Mouse (Mus musculus) embryonic facial prominence, embryonic 12.5 days (tissue): Measurements from ENCODE around the gene Pex16. TPM values are rescaled to one million over a fixed set of nuclear protein-coding genes. Genes with fewer than 3 reads are reported as not detected.

Source experiments
- ATAC-seq: fragments of 200-750 bp; cut with Nextera tagmentation; 2 replicates; pipeline ENCODE4 v1.8.0; 2017; ENCODE audit not compliant: insufficient number of reproducible peaks, insufficient read depth, low FRiP score, low TSS enrichment
- H3K27ac ChIP-seq: fragments of 300-500 bp; sonication (generic); 2 replicates; pipeline ENCODE4 v1.5.1; 2016; ENCODE audit warnings: mild to moderate bottlenecking
- H3K27me3 ChIP-seq: fragments of 300-500 bp; sonication (generic); 2 replicates; pipeline ENCODE4 v1.6.1; 2016; ENCODE audit warnings: mild to moderate bottlenecking, moderate library complexity
- H3K36me3 ChIP-seq: fragments of 300-500 bp; sonication (generic); 2 replicates; pipeline ENCODE4 v1.6.1; 2016; ENCODE audit warnings: mild to moderate bottlenecking
- H3K4me1 ChIP-seq: fragments of 300-500 bp; sonication (generic); 2 replicates; pipeline ENCODE4 v1.6.1; 2016
- H3K4me2 ChIP-seq: fragments of 300-500 bp; sonication (generic); replicated peaks from 2 replicates; pipeline ENCODE4 v1.6.1; 2016; ENCODE audit warnings: mild to moderate bottlenecking, moderate library complexity
- H3K4me3 ChIP-seq: fragments of 300-500 bp; sonication (generic); 2 replicates; pipeline ENCODE4 v1.5.1; 2016; ENCODE audit warnings: mild to moderate bottlenecking
- H3K9ac ChIP-seq: fragments of 300-500 bp; sonication (generic); 2 replicates; pipeline ENCODE4 v1.6.1; 2016; ENCODE audit warnings: mild to moderate bottlenecking, moderate library complexity
- H3K9me3 ChIP-seq: fragments of 300-500 bp; sonication (generic); 2 replicates; pipeline ENCODE4 v1.6.1; 2016; ENCODE audit warnings: mild to moderate bottlenecking, moderate library complexity
- WGBS: fragments of 180-500 bp; shearing (Covaris S2); methylation state at CpG from one replicate; pipeline ENCODE4 v1.1.7; 2016; 5-methylcytosine and 5-hydroxymethylcytosine counted together
- polyA plus RNA-seq: library from polyadenylated mRNA; unstranded; fragments of >200 nt; fragmentation: Nextera tagmentation; extraction: Ambion mirVana; gene quantifications from 2 replicates; pipeline ENCODE4 v1.2.1, GENCODE M21; 2016

Pex16 gene
- polyA plus RNA-seq, 1 experiment from 2014 or later, result 18.4 TPM

DNA sequence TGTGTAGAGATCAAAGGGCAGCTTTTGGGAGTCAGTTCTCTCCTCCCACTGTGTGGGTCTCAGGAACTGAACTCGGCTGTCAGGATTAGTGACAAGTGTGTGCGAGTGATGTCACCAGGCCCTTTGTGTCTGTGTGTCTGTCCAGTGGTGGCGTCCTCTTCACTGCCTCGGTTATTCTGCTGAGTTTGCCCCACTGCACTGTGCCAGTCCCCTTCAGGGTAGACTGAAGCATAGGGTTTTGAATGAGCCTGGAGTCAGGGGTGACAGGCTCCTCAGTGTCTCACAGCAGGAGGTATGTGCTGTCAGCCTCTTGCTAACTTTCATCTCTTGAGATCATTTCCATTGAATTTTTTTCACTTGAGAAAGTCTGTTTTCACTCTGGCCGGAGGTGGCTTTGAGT, 21.1 kb upstream of the Pex16 start:
- Histone ChIP-seq H3K9me3 (no peaks in the 10 kb centered on the region), H3K4me1 (no peaks in the 10 kb centered on the region), H3K9ac (no peak overlapping the region), H3K4me3 (no peak overlapping the region), H3K36me3 (peaks cover 65% of the 10 kb centered on the region), H3K27me3 (no peaks in the 10 kb centered on the region), H3K4me2 (no peak overlapping the region), H3K27ac (no peak overlapping the region)
- ATAC-seq, result no peak
- 67% methylated on average over 5 of the region's 5 CpGs for whole genome bisulfite sequencing

DNA sequence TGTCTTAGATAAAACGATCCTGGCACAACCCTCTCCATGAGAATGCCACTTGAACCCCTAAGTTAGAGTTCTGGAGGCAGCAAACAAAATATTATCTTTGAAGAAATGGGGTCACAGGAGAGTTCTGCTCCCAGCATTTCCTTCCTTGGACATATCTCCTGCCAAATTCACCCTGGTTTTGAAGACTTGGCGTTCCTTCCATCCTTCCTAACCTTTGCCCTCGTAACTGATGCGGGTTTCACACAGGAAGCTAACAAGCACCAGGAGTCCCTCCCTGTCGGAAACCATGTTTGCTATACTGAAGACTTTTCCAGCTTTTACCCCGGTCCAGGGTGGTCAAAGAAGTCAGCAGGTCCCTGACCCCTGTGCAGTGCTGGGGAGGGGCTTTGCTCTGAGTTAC, 20.3 kb upstream of the Pex16 start:
- ATAC-seq, result no peak
- Histone ChIP-seq H3K9ac (no peak overlapping the region), H3K4me3 (no peak overlapping the region), H3K27ac (no peak overlapping the region), H3K27me3 (no peaks in the 10 kb centered on the region), H3K4me2 (no peak overlapping the region), H3K4me1 (no peaks in the 10 kb centered on the region), H3K36me3 (peaks cover 65% of the 10 kb centered on the region), H3K9me3 (no peaks in the 10 kb centered on the region)
- 46% methylated on average over 6 of the region's 6 CpGs for WGBS

DNA sequence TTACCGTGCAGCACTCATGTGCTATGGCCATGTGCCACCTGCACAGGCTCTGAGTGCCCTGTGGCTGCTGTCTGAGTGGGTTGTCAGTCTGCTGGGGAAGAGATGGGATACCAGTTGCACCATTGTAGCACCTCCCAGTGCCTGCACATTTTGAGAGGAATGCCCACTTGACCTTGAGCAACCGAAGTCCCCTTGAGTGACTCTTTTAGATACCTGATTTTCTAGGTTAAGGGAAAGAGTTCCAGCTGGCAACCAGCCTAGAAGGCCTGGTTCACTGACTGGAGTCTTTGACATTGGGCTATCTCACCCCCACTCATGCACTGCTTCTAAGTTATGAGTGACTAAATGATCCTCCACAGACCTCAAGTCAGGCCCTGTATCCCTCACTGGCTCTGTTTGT, 15.2 kb upstream of the Pex16 start:
- no peak for ATAC-seq

DNA sequence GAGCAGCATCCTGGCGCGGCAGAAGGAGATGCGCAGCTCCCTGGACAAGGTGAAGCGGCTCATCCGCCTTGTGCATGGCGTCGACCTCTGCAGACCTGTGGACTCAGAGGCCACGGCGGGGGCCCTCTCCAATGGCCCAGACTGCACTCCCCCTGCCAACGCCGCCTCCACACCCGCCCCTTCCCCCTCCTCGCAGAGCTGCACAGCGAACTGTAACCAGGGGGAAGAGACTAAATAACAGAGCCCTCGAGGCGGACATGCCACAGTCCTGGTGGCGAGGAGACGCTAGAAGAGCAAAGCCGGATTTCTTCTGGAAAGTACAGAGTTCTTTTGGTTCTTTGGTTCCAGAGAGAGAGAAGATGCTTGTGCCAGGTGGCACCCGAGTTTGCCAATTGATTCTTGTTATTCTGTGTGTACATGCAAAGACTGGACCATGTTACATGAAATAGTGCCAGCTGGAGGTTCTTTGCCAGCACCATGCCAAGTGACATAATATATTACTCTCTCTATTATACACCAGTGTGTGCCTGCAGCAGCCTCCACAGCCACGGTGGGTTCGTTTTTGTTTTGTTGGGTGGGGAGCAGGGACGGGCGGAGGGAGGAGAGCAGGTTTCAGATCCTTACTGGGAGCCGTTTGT, 14.2 kb upstream of the Pex16 start:
- H3K27me3 ChIP-seq, result no peaks in the 10 kb centered on the region
- no peak overlapping the region for H3K9ac ChIP-seq
- H3K36me3 ChIP-seq, result peaks cover 71% of the 10 kb centered on the region
- no peak overlapping the region for H3K4me3 ChIP-seq
- 71% methylated on average over 23 of the region's 25 CpGs for WGBS
- no peaks in the 10 kb centered on the region for H3K9me3 ChIP-seq
- no peak overlapping the region for H3K4me2 ChIP-seq
- no peak overlapping the region for H3K27ac ChIP-seq
- H3K4me1 ChIP-seq, result no peaks in the 10 kb centered on the region
- ATAC-seq, result no peak

More for the DNA sequence above, 15.2 kb upstream of the Pex16 start:
- no peaks in the 10 kb centered on the region for H3K27me3 ChIP-seq
- H3K4me2 ChIP-seq, result no peak overlapping the region
- H3K4me1 ChIP-seq, result no peaks in the 10 kb centered on the region
- 93% methylated on average over 2 of the region's 2 CpGs for WGBS
- no peaks in the 10 kb centered on the region for H3K9me3 ChIP-seq
- H3K27ac ChIP-seq, result no peak overlapping the region
- H3K9ac ChIP-seq, result no peak overlapping the region
- H3K4me3 ChIP-seq, result no peak overlapping the region
- H3K36me3 ChIP-seq, result peaks cover 66% of the 10 kb centered on the region

DNA sequence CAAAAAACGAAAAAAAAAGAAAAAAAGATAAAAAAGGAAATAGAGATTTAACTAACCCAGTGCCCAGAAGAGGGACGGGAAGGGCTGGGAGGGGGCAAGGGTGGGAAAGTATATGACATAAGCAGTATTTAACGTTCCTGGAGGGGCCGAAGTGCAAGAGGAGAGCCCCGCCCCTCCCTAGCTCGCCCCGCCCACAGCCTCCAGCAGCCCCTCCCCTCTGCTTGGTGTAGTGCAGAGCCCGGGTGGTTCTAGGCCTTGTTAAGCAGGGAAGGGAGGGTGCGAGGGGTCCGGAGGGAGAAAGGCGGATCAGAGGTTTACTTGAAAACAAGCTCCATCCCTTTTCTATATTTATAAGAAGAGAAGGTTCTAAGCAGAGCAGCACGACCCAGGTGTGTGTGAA, 13.6 kb upstream of the Pex16 start:
- Histone ChIP-seq H3K27me3 (no peaks in the 10 kb centered on the region), H3K9ac (no peak overlapping the region), H3K27ac (no peak overlapping the region), H3K4me3 (no peak overlapping the region), H3K9me3 (no peaks in the 10 kb centered on the region), H3K4me2 (no peak overlapping the region), H3K4me1 (no peaks in the 10 kb centered on the region), H3K36me3 (peaks cover 72% of the 10 kb centered on the region)
- ATAC-seq, result no peak
- WGBS, result 23% methylated on average over 12 of the region's 12 CpGs

DNA sequence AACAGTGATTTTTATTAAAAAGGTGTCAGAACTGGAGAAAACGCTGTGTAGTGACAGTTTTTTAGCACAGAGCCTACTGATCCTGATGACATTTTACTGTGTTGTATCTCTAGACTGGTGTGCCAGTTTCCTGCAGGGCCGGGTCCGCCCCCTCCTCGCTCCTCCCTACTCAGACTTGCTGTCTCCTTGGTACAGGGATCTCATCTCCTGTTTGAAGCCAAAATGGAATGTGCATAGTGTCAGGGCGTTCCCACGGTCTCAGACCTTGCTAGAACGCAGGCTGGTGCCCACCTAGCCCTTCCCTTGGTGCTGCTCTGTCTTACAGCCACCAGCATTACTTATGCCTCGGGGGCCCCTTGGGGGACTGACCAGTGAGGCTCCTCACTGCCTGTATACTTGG, 12.7 kb upstream of the Pex16 start:
- Histone ChIP-seq H3K4me3 (no peak overlapping the region), H3K36me3 (peaks cover 78% of the 10 kb centered on the region)
- no peak for ATAC-seq

DNA sequence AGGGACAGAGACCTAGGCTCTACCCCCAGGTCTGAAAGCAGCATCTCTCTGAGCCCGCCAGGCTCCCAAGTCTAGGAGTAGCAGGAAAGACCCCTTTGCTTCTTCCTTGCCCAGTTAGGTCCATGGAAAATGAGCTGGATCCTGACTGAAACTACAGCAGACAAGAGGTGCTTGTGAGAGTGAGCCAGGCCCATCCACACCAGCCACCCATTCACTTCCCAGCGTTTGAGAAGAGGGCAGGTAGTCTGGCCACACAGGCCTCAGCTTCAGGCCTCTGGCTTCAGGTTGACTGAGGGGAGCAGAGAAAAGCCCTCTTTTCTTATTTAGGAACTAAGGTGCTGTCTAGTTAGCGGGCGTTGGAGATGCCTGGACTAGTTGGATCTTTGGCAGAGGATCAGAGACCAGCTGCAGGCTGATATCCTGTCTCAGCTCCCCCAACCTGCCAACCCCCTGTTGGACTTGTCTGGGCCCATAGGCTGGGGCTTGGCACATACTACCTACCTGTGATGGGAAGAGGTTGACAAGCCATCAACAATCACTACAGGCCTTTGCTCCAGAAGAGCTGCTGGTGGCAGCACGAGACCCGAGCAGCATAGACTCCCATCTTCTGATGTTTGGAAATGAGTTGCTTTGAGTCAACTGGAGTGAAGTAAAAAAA, 11.8 kb upstream of the Pex16 start:
- no peak for ATAC-seq
- Histone ChIP-seq H3K9ac (no peak overlapping the region), H3K27me3 (no peaks in the 10 kb centered on the region), H3K27ac (no peak overlapping the region), H3K4me3 (no peak overlapping the region), H3K9me3 (no peaks in the 10 kb centered on the region), H3K4me1 (no peaks in the 10 kb centered on the region), H3K36me3 (peaks cover 71% of the 10 kb centered on the region), H3K4me2 (no peak overlapping the region)
- 87% methylated on average over 6 of the region's 6 CpGs for WGBS

More for the DNA sequence above, 12.7 kb upstream of the Pex16 start:
- H3K9me3 ChIP-seq, result no peaks in the 10 kb centered on the region
- H3K27ac ChIP-seq, result no peak overlapping the region
- H3K4me2 ChIP-seq, result no peak overlapping the region
- H3K4me1 ChIP-seq, result no peaks in the 10 kb centered on the region
- 84% methylated on average over 8 of the region's 8 CpGs for WGBS
- no peak overlapping the region for H3K9ac ChIP-seq
- H3K27me3 ChIP-seq, result no peaks in the 10 kb centered on the region

DNA sequence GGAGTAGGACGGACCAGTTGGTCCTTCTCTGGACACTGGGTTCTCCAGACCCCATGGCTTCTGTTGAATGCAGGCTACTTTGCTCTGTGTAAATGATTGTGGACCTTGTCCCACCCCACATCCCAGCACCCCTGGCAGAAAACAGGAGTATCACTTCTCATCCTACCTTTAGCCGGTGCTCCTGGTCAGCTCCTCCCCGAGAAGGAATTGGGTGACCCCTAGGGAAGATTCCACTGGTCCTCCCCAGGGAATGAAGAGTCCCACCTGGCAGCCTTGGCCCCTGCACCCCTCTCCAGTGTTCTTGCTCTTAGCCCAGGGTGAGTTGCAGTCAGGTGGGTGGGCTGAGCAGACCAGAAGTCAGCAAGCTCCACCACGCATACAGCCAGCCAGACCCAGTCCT, 10.4 kb upstream of the Pex16 start:
- H3K27me3 ChIP-seq, result peaks cover 2% of the 10 kb centered on the region; the same call in 1 of the 2 replicates
- no peak overlapping the region for H3K4me3 ChIP-seq
- no peak overlapping the region for H3K9ac ChIP-seq
- peaks cover 57% of the 10 kb centered on the region for H3K36me3 ChIP-seq
- H3K9me3 ChIP-seq, result no peaks in the 10 kb centered on the region
- no peak overlapping the region for H3K4me2 ChIP-seq
- no peak for ATAC-seq
- 93% methylated on average over 4 of the region's 4 CpGs for WGBS
- no peak overlapping the region for H3K27ac ChIP-seq
- H3K4me1 ChIP-seq, result no peaks in the 10 kb centered on the region

DNA sequence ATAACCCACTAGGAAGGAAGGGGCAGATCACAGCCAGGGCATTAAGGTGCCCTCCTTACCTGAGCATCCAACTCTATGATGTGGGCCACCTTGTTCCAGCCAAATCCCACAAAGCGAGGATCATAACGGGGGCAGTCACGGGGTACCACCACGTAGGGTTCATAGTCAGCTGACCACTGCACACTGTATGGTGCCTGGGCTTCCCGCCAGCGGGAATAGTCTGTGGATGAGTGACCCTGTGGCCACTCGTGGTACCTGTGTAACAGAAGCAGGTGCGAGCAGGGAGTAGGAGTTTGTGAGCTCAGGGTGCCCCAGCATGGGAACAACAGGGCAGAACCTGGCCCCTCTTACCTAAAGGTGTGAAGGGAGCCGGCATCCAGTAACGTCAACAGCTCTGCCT, 8.9 kb upstream of the Pex16 start:
- H3K4me1 ChIP-seq, result peaks cover 8% of the 10 kb centered on the region; the same call in 1 of the 2 replicates
- H3K9ac ChIP-seq, result no peak overlapping the region
- no peak overlapping the region for H3K4me3 ChIP-seq
- no peak overlapping the region for H3K27ac ChIP-seq
- peaks cover 42% of the 10 kb centered on the region for H3K36me3 ChIP-seq
- no peak overlapping the region for H3K4me2 ChIP-seq
- ATAC-seq, result no peak
- no peaks in the 10 kb centered on the region for H3K9me3 ChIP-seq
- WGBS, result 92% methylated on average over 10 of the region's 10 CpGs
- peaks cover 16% of the 10 kb centered on the region for H3K27me3 ChIP-seq

DNA sequence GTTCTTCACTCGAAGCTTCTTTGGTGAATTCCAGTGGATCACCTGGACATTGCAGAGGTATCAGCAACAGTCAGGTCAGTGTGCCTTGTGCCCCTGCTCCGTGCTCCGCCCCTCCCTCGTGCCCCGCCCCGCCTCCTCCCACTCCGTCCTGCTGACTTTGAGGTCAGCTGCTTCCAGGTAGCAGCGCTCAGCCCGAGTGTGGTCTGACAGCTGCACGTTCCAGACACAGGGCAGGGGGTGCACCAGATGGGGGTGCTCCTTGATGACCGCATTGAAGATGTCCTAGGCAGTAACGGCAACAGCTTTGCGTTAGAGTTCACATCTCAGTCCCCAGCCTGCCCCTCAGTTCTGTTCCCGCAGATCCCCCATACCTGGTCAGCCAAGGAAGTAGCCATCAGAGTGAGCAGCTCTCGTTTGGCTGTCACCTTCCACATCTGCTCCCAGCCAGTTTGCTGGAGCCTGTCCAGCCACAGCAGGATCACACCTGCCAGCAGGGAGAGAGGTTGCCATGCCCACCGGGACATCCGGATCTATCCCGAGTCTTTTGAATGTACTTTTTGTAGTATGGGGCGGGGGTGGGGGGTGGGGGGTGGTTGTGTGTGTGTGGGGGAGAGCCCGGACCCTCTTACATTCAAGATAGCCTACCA, 7.0 kb upstream of the Pex16 start:
- Histone ChIP-seq H3K4me3 (no peak overlapping the region), H3K36me3 (peaks cover 34% of the 10 kb centered on the region), H3K27me3 (peaks cover 33% of the 10 kb centered on the region), H3K4me2 (no peak overlapping the region), H3K9me3 (no peaks in the 10 kb centered on the region), H3K27ac (no peak overlapping the region), H3K9ac (no peak overlapping the region), H3K4me1 (peaks cover 24% of the 10 kb centered on the region)
- no peak for ATAC-seq
- 37% methylated on average over 20 of the region's 20 CpGs for WGBS

DNA sequence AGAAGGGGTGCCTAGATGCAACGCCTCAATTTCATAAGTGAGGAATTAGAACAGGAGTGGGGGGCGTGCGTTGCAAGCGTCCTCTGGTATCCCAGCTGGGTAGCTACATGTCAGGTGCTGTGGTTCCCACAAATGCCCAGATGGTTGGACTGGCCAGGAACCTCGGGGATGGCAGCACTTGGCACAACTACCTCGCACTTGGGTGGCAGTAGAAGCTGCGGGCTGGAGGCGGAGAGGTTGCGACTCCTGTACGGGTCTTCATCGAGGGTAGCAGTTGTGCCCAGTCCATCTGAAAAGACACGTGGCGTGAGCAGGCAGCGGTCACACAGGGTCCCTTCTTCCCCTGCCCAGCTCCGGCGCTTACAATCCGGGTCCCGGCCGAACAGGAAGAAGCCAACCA, 4.1 kb upstream of the Pex16 start:
- no peak for ATAC-seq
- Histone ChIP-seq H3K4me3 (peak overlapping the region; percentile 43), H3K9me3 (no peaks in the 10 kb centered on the region), H3K36me3 (peaks cover 10% of the 10 kb centered on the region; the same call in 1 of the 2 replicates), H3K27ac (no peak overlapping the region), H3K4me1 (peaks cover 30% of the 10 kb centered on the region), H3K9ac (peak overlapping the region; percentile 52; the same call in 1 of the 2 replicates), H3K27me3 (peaks cover 33% of the 10 kb centered on the region), H3K4me2 (peak overlapping the region; percentile 90)
- WGBS, result 9% methylated on average over 19 of the region's 19 CpGs
